Mouse (Mus musculus) heart, postnatal 0 days (tissue): ENCODE data around the gene Cask.

Experiments
- CTCF ChIP-seq: IDR thresholded peaks from 2 replicates; pipeline ENCODE4 v1.5.1; 2016; ENCODE audit warnings: antibody characterized with exemption, control low read depth, low read depth
- EP300 ChIP-seq: IDR thresholded peaks from 2 replicates; pipeline ENCODE4 v1.6.1; 2016; ENCODE audit warnings: antibody characterized with exemption, low read depth

DNA sequence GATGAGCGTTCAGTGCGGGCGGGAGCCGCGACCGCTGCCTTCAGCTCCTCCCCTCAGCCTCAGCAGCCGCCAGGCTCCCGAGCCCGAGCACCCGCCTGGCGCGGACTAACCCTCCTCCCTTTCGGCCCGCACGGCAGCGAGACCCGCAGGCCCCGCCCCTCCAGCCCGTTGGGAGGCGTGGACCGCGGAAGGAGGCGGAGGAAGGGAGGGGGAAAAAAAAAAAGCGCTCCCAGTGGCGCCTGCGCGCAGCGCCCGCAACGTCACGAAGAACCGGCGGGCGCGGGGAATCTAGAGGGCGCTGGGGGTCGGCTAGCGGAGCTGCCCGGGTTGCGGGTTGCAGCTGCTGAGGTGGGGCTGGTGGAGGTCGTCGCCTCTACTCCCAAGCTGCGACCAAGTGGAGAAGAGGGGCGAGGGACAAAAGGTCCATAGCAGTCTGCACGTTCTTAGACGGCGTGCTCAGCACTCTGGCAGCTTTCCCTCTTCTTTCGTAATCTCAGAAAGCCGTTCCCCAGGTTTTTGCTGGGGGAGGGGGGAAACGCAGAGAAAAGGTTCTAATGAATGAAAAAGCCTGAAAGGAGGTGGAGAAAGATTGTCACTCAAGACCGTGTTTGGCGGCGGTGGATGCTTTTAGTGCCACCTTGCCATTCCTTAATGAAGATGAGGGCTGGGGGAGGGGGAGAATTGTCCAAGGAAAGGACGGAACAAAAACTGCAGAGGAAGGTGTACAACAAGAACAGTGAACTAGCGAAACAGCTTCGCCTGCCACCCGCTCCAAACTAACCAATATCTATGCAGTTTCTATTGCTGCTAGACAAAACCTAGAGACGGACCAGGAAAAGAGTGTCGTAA is 4.3 kb downstream of the Cask start:
- TF ChIP-seq CTCF, result no peak
- no peak for TF ChIP-seq EP300
